Mouse (Mus musculus) intestine, embryonic 14.5 days (tissue): Measurements from ENCODE around the gene Psmd7. TPM values are rescaled to one million over a fixed set of nuclear protein-coding genes. Genes with fewer than 3 reads are reported as not detected.

Experiments used
- ATAC-seq: fragments of 200-750 bp; cut with Nextera tagmentation; replicated peaks from 2 replicates; pipeline ENCODE4 v1.8.0; 2017; ENCODE audit warnings: low read depth, moderate number of reproducible peaks, moderate TSS enrichment, moderate library complexity; ENCODE audit not compliant: low FRiP score, low TSS enrichment
- DNase-seq: peaks from one replicate; pipeline ENCODE4 v3.0.0-alpha.2; 2018; ENCODE audit warnings: low spot score
- H3K27ac ChIP-seq: fragments of 300-500 bp; sonication (generic); 2 replicates; pipeline ENCODE4 v1.5.1; 2014; ENCODE audit warnings: low read depth, mild to moderate bottlenecking, control low read depth
- H3K27me3 ChIP-seq: fragments of 300-500 bp; sonication (generic); replicated peaks from 2 replicates; pipeline ENCODE4 v1.6.1; 2014; ENCODE audit warnings: low read length, control low read depth; ENCODE audit not compliant: control insufficient read depth, insufficient read depth
- H3K36me3 ChIP-seq: fragments of 300-500 bp; sonication (generic); 2 replicates; pipeline ENCODE4 v1.6.1; 2014; ENCODE audit warnings: low read length, control low read depth; ENCODE audit not compliant: control insufficient read depth, insufficient read depth
- H3K4me1 ChIP-seq: fragments of 300-500 bp; sonication (generic); replicated peaks from 2 replicates; pipeline ENCODE4 v1.6.1; 2014; ENCODE audit warnings: low read length, control low read depth, mixed read lengths; ENCODE audit not compliant: control insufficient read depth, insufficient read depth
- H3K4me2 ChIP-seq: fragments of 300-500 bp; sonication (generic); 2 replicates; pipeline ENCODE4 v1.6.1; 2014; ENCODE audit warnings: low read length
- H3K4me3 ChIP-seq: fragments of 300-500 bp; sonication (generic); 2 replicates; pipeline ENCODE4 v1.5.1; 2014; ENCODE audit warnings: low read depth, low read length, control low read depth, mixed read lengths
- H3K9ac ChIP-seq: fragments of 300-500 bp; sonication (generic); 2 replicates; pipeline ENCODE4 v1.6.1; 2014; ENCODE audit warnings: mild to moderate bottlenecking, low read length
- H3K9me3 ChIP-seq: fragments of 300-500 bp; sonication (generic); 2 replicates; pipeline ENCODE4 v1.6.1; 2016; ENCODE audit warnings: low read length, control low read depth; ENCODE audit not compliant: control insufficient read depth
- WGBS: fragments of 180-500 bp; shearing (Covaris S2); extraction: QIAGEN DNeasy Blood & Tissue Kit; methylation state at CpG from one replicate; pipeline ENCODE4 v1.1.7; 2014; 5-methylcytosine and 5-hydroxymethylcytosine counted together
- polyA plus RNA-seq: library from polyadenylated mRNA; unstranded; fragments of >200 nt; fragmentation: Nextera tagmentation; extraction: Ambion mirVana; gene quantifications from 2 replicates; pipeline ENCODE4 v1.2.1, GENCODE M21; 2014

Gene Psmd7
- polyA plus RNA-seq, 1 experiment from 2014 or later = 254 TPM

DNA sequence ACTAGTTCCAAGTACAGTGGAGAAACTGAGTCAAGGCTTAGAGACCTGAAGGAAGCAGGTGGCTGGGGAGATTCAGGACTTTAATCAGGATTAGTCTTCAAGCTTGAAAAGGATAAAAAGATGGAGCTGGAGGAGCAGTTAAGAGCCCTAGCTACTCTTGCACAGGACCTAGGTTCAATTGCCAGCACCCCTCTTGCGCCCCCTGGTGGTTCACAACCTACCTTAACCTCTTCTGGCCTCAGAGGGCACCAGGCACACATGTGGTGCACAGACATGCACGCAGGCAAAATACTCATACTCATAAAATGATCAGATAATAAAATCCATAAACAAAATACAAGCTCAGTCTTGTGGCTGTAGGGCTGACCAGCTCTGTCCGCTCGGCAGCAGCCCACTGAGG, 15.8 kb downstream of the Psmd7 start:
- 0 out of 2 replicates have a peak, but pooled peaks have one; percentile 34 for ATAC-seq
- DNase-seq = peak; percentile 85
- no peaks in the 10 kb centered on the region for H3K9me3 ChIP-seq
- H3K9ac ChIP-seq = no peak overlapping the region
- 51% methylated on average over 4 of the region's 4 CpGs for WGBS
- no peaks in the 10 kb centered on the region for H3K27me3 ChIP-seq
- no peak overlapping the region for H3K4me2 ChIP-seq
- no peak overlapping the region for H3K27ac ChIP-seq
- H3K4me1 ChIP-seq = no peaks in the 10 kb centered on the region
- no peak overlapping the region for H3K4me3 ChIP-seq
- no peaks in the 10 kb centered on the region for H3K36me3 ChIP-seq

DNA sequence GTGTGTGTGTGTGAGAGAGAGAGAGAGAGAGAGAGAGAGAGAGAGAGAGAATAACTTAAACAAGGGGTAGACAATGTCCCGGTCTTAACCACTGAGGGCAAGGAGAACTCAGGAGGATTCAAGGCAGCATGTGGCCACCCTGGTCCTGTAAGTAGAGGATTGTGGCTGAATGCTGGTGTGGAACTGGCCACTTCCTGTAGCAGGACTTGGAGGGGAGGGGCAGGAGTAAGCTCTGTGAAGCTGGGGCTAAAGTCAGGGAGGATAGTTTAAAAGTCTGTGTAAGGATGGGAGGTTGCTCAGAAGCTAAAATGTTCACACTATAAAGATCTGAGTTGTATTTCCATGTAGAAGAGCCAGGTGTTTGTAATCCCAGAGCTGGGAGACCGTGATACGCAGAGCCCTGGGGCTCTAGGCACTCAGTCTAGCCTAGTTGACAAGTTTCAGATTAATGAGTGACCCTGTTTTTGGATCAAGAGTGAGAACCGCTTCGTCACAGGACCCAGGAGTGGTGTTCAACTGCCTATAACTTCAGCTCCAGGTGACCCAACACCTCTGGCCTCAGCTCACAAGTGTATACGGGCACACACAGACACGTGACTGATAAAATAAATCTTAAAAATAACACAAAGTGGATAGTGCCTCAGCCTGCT, 16.7 kb downstream of the Psmd7 start:
- no peak for ATAC-seq
- Histone ChIP-seq H3K9me3 (no peaks in the 10 kb centered on the region), H3K4me2 (no peak overlapping the region), H3K27me3 (no peaks in the 10 kb centered on the region), H3K9ac (no peak overlapping the region), H3K36me3 (no peaks in the 10 kb centered on the region), H3K27ac (no peak overlapping the region), H3K4me1 (no peaks in the 10 kb centered on the region), H3K4me3 (no peak overlapping the region)
- no peak for DNase-seq
- WGBS = 73% methylated on average over 7 of the region's 7 CpGs

DNA sequence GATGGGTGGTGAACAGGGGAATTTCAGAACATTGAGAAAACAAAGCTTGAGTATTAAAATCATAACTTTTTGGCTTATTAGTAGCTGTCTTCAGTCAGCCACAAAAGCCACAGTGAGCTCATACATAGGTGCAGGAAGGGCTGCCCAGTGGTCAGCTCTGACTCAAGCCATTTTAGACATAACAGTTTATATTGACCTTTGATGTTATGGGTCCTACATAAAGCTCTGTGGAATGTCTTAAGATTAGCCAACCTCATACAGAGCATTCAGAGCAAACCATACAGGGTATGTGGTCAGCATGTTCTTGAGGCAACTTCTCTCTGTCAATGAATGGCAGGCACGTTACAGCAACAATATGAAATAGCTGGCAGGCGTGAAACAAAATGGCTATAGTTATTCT, 17.2 kb downstream of the Psmd7 start:
- ATAC-seq (no peak), DNase-seq (no peak)
- Histone ChIP-seq H3K4me3 (no peak overlapping the region), H3K4me2 (no peak overlapping the region), H3K9ac (no peak overlapping the region), H3K4me1 (no peaks in the 10 kb centered on the region), H3K27me3 (no peaks in the 10 kb centered on the region), H3K9me3 (no peaks in the 10 kb centered on the region), H3K36me3 (no peaks in the 10 kb centered on the region), H3K27ac (no peak overlapping the region)
- 75% methylated on average over 2 of the region's 2 CpGs for WGBS

DNA sequence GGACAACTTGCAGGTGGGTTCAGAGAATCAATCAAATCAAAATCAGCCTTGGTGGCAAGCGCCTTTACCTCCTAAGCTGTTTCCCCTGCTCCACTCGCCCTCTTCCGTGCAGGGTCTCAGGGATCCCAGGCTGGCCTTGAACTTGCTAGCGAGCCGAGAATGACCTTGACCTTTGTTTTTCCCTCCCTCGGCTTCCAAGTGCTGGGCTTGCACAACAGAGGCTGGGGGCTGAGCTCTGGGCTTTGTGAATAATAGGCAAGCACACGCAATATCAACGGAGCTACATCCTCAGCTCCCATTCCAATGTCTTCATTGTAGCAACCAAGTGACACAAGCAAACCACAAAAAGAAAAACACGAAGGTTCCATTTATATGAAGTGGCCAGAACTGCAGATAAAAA, 26.1 kb downstream of the Psmd7 start:
- ATAC-seq (no peak), DNase-seq (no peak)
- Histone ChIP-seq H3K27me3 (no peaks in the 10 kb centered on the region), H3K36me3 (peaks cover 3% of the 10 kb centered on the region; the same call in 1 of the 2 replicates), H3K4me1 (no peaks in the 10 kb centered on the region), H3K9me3 (no peaks in the 10 kb centered on the region), H3K27ac (no peak overlapping the region), H3K4me2 (no peak overlapping the region), H3K9ac (no peak overlapping the region), H3K4me3 (no peak overlapping the region)
- 74% methylated on average over 9 of the region's 9 CpGs for whole genome bisulfite sequencing

DNA sequence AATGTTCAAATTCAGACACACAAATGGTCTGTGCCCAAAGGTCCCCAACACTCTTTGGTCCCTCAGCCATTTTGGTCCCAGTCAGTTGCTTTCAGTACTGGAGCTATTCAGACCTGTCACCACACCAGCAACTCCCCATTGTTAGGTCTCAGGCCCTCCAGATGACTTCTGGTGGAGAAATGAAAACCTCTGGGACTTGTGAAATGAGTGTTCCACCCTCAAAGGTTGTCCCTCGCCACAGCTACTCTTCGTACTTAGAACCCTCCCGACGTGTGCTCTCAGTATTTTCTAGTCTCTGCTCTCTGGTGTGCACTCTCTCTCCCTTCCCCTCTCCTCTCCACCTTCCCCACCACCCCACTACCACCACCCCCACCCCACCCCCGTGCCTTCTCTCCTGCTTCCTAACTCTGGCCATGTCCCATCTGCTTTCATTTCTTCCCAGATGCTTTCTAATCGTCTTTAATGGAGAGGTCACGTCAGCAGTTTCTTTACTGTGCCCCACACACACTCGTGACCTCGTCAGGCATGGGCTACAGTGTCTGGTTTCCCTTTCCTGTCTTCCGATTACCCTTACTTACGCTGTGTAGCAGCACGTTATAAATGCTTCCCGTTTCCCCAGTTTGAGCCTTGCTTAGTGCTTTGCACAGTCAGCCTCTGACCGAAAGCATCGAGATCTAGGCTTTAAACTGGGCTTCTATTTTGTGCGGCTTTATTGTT, 27.3 kb downstream of the Psmd7 start:
- Histone ChIP-seq H3K4me1 (no peaks in the 10 kb centered on the region), H3K4me2 (peak overlapping the region; percentile 22), H3K27ac (no peak overlapping the region), H3K36me3 (peaks cover 11% of the 10 kb centered on the region; the same call in 1 of the 2 replicates), H3K9ac (no peak overlapping the region), H3K4me3 (no peak overlapping the region), H3K27me3 (no peaks in the 10 kb centered on the region), H3K9me3 (no peaks in the 10 kb centered on the region)
- 40% methylated on average over 16 of the region's 16 CpGs for WGBS
- DNase-seq (no peak), ATAC-seq (no peak)

GRCm38 (mm10) chr8:107556511-107556936, 31.7 kb downstream of the Psmd7 start:
- Histone ChIP-seq H3K27ac (no peak overlapping the region), H3K36me3 (peaks cover 30% of the 10 kb centered on the region), H3K27me3 (no peaks in the 10 kb centered on the region), H3K4me1 (no peaks in the 10 kb centered on the region), H3K4me2 (no peak overlapping the region), H3K9me3 (no peaks in the 10 kb centered on the region), H3K9ac (no peak overlapping the region), H3K4me3 (no peak overlapping the region)
- no peak for DNase-seq
- 42% methylated on average over 12 of the region's 12 CpGs for WGBS
- ATAC-seq = no peak

- 91% methylated on average over 10 of the region's 10 CpGs for WGBS
- no peak overlapping the region for H3K4me2 ChIP-seq
- no peak overlapping the region for H3K4me3 ChIP-seq
- H3K9ac ChIP-seq = no peak overlapping the region
- H3K4me1 ChIP-seq = no peaks in the 10 kb centered on the region
- peaks cover 30% of the 10 kb centered on the region for H3K36me3 ChIP-seq
- no peaks in the 10 kb centered on the region for H3K9me3 ChIP-seq
- ATAC-seq = no peak
- H3K27ac ChIP-seq = no peak overlapping the region
- no peaks in the 10 kb centered on the region for H3K27me3 ChIP-seq
- DNase-seq = no peak
These were observed 33.0 kb downstream of the Psmd7 start for GRCm38 (mm10) chr8:107555231-107555630.

GRCm38 (mm10) chr8:107552234-107552633, 36.0 kb downstream of the Psmd7 start:
- Histone ChIP-seq H3K27ac (no peak overlapping the region), H3K27me3 (no peaks in the 10 kb centered on the region), H3K4me2 (no peak overlapping the region), H3K36me3 (peaks cover 38% of the 10 kb centered on the region), H3K9me3 (no peaks in the 10 kb centered on the region), H3K4me1 (no peaks in the 10 kb centered on the region), H3K4me3 (no peak overlapping the region), H3K9ac (no peak overlapping the region)
- no peak for ATAC-seq
- DNase-seq = no peak
- 56% methylated on average over 6 of the region's 6 CpGs for WGBS

- H3K9me3 ChIP-seq = no peaks in the 10 kb centered on the region
- H3K4me3 ChIP-seq = no peak overlapping the region
- no peak overlapping the region for H3K9ac ChIP-seq
- H3K27ac ChIP-seq = no peak overlapping the region
- H3K27me3 ChIP-seq = no peaks in the 10 kb centered on the region
- H3K36me3 ChIP-seq = peaks cover 10% of the 10 kb centered on the region
- WGBS = 77% methylated on average over 8 of the region's 8 CpGs
- H3K4me1 ChIP-seq = peaks cover 8% of the 10 kb centered on the region; the same call in 1 of the 2 replicates
- H3K4me2 ChIP-seq = no peak overlapping the region
- DNase-seq = no peak
- no peak for ATAC-seq
These were observed 41.4 kb downstream of the Psmd7 start for GRCm38 (mm10) chr8:107546817-107547216.
